Comparison of ENCODE assay signal across 18 mouse cellular contexts in genomic region chr9:23386201-23386600, GRCm38 (mm10).
DNase-seq lines count a peak whose midpoint lies in the region; ATAC-seq and TF ChIP-seq lines count a peak whose summit lies in the region.
"Had no signal": no experiment of that assay in that cellular context is flagged by ENCODE, and none has a peak within 500 bp of the region (broad histone marks: within the 10 kb centered on the region; RNA-seq: fewer than 3 reads in every experiment).

No protein-coding gene starts in this region.

- in situ Hi-C loops in Patski (cut with MboI; ENCODE audit: low pct_unique_long_range_greater_than_20kb): loop anchor here (25.0 kb wide), 1 partner anchor 674 kb away; no protein-coding TSS in a partner anchor

- no peaks in the 10 kb centered on the region for H3K9me3 ChIP-seq in limb, embryonic 12.5 days
- H3K9me3 ChIP-seq in limb, embryonic 10.5 days (replicated peaks): no peaks in the 10 kb centered on the region
- no peaks in the 10 kb centered on the region for H3K9me3 ChIP-seq in limb, embryonic 13.5 days
- H3K9me3 ChIP-seq: intestine, embryonic 15.5 days; kidney, embryonic 15.5 days; liver, embryonic 12.5 days; midbrain, embryonic 10.5 days; neural tube, embryonic 13.5 days had no signal

- no peak for TF ChIP-seq CTCF in Patski (IDR thresholded peaks at IDR 0.05)

- peak; percentile 12 for DNase-seq in gastrocnemius, adult 18-20 months (ENCODE audit: low spot score)
- DNase-seq in gastrocnemius, postnatal 14 days: no peak
- DNase-seq in limb, embryonic 10.5 days (ENCODE audit: low spot score): no peak
- no peak for DNase-seq in Patski (ENCODE audit: low read depth, low spot score)
- no peak for DNase-seq in spleen, postnatal 10 days (ENCODE audit: low spot score in 2 of 2)
- DNase-seq in right cerebral cortex, adult 2 months (ENCODE audit: low spot score in 2 of 2): no peak
- DNase-seq: adrenal gland, postnatal 36 days; cerebellum, adult 2 months; lung, postnatal 36 days; right cerebral cortex, postnatal 14 days; thymus, postnatal 14 days had no signal

- intact Hi-C loops in gastrocnemius, postnatal 14 days (cut with DNase I; ENCODE audit: low total_unique reads): no loop called here

- no peak for ATAC-seq in limb, embryonic 12.5 days (ENCODE audit: insufficient number of reproducible peaks, insufficient read depth, low FRiP score, low TSS enrichment, low read depth)
- ATAC-seq in Patski: peak; percentile 74
- ATAC-seq in limb, embryonic 13.5 days (ENCODE audit: low FRiP score, low read depth): no peak
- ATAC-seq: intestine, embryonic 15.5 days; liver, embryonic 12.5 days had no signal

- no peak overlapping the region for H3K4me3 ChIP-seq in limb, embryonic 12.5 days (replicated peaks)
- H3K4me3 ChIP-seq in limb, embryonic 10.5 days: no peak overlapping the region
- no peak overlapping the region for H3K4me3 ChIP-seq in limb, embryonic 13.5 days
- H3K4me3 ChIP-seq: intestine, embryonic 15.5 days; kidney, embryonic 15.5 days; liver, embryonic 12.5 days; midbrain, embryonic 10.5 days; neural tube, embryonic 13.5 days had no signal

- no peak overlapping the region for H3K9ac ChIP-seq in limb, embryonic 12.5 days (replicated peaks)
- no peak overlapping the region for H3K9ac ChIP-seq in limb, embryonic 13.5 days
- H3K9ac ChIP-seq: intestine, embryonic 15.5 days; kidney, embryonic 15.5 days; liver, embryonic 12.5 days; neural tube, embryonic 13.5 days had no signal

- POLR2A ChIA-PET in Patski (lab: Charles Lee): no interaction called here

- 0 out of 2 replicates have a peak overlapping the region, but pooled peaks have one; percentile 23 for H3K27ac ChIP-seq in limb, embryonic 12.5 days
- H3K27ac ChIP-seq in limb, embryonic 10.5 days: no peak overlapping the region
- H3K27ac ChIP-seq in limb, embryonic 13.5 days: peak overlapping the region; percentile 28; the same call in 1 of the 2 replicates
- H3K27ac ChIP-seq: intestine, embryonic 15.5 days; kidney, embryonic 15.5 days; liver, embryonic 12.5 days; midbrain, embryonic 10.5 days; neural tube, embryonic 13.5 days had no signal

- WGBS in limb, embryonic 12.5 days: 63% methylated on average over 3 of the region's 3 CpGs
- WGBS in limb, embryonic 10.5 days: 68% methylated on average over 3 of the region's 3 CpGs
- WGBS in limb, embryonic 13.5 days: 62% methylated on average over 3 of the region's 3 CpGs

- H3K36me3 ChIP-seq in limb, embryonic 12.5 days: no peaks in the 10 kb centered on the region
- no peaks in the 10 kb centered on the region for H3K36me3 ChIP-seq in limb, embryonic 10.5 days
- no peaks in the 10 kb centered on the region for H3K36me3 ChIP-seq in limb, embryonic 13.5 days
- H3K36me3 ChIP-seq: intestine, embryonic 15.5 days; kidney, embryonic 15.5 days; liver, embryonic 12.5 days; midbrain, embryonic 10.5 days; neural tube, embryonic 13.5 days had no signal

- H3K27me3 ChIP-seq in limb, embryonic 12.5 days: no peaks in the 10 kb centered on the region
- no peaks in the 10 kb centered on the region for H3K27me3 ChIP-seq in limb, embryonic 10.5 days (ENCODE audit: low read depth, poor library complexity, severe bottlenecking)
- no peaks in the 10 kb centered on the region for H3K27me3 ChIP-seq in Patski
- H3K27me3 ChIP-seq in limb, embryonic 13.5 days: 0 out of 2 replicates have a peak, but pooled peaks cover 3% of the 10 kb centered on the region
- H3K27me3 ChIP-seq: intestine, embryonic 15.5 days; kidney, embryonic 15.5 days; liver, embryonic 12.5 days; neural tube, embryonic 13.5 days had no signal

- no peak overlapping the region for H3K4me2 ChIP-seq in limb, embryonic 12.5 days
- no peak overlapping the region for H3K4me2 ChIP-seq in limb, embryonic 13.5 days (replicated peaks)
- H3K4me2 ChIP-seq: intestine, embryonic 15.5 days; kidney, embryonic 15.5 days; liver, embryonic 12.5 days; neural tube, embryonic 13.5 days had no signal

- CTCF ChIA-PET in Patski (lab: Charles Lee): interaction anchor here (0.9 to 1.9 kb wide), 3 partner anchors 8 to 195 kb away, joined by 3 to 5 read pairs (median 3); no protein-coding TSS in a partner anchor

- peaks cover 19% of the 10 kb centered on the region for H3K4me1 ChIP-seq in limb, embryonic 12.5 days (replicated peaks)
- no peaks in the 10 kb centered on the region; the same call in 1 of the 2 replicates for H3K4me1 ChIP-seq in limb, embryonic 10.5 days
- H3K4me1 ChIP-seq in limb, embryonic 13.5 days: peaks cover 32% of the 10 kb centered on the region
- H3K4me1 ChIP-seq: intestine, embryonic 15.5 days; liver, embryonic 12.5 days; midbrain, embryonic 10.5 days had no signal
